Mouse (Mus musculus): ENCODE results near the gene Lrig2.
A peak's percentile ranks its signal among the peaks of the same experiment; 100 is the strongest.

The Lrig2 gene

GRCm38 (mm10) chr3:104510771-104511429, 818 bp downstream of the Lrig2 start:
- peak; percentile 44 for DNase-seq (ENCODE audit: low read depth)

GRCm38 (mm10) chr3:104501648-104502047, 10.1 kb downstream of the Lrig2 start:
- DNase-seq (ENCODE audit: low read depth), result no peak

GRCm38 (mm10) chr3:104500881-104501280, 10.8 kb downstream of the Lrig2 start:
- no peak for DNase-seq (ENCODE audit: low read depth)

GRCm38 (mm10) chr3:104496176-104496575, 15.5 kb downstream of the Lrig2 start:
- no peak for DNase-seq (ENCODE audit: low read depth)

GRCm38 (mm10) chr3:104480946-104481719, 30.6 kb downstream of the Lrig2 start:
- DNase-seq (ENCODE audit: low read depth), result no peak

GRCm38 (mm10) chr3:104478056-104478455, 33.7 kb downstream of the Lrig2 start:
- no peak for DNase-seq (ENCODE audit: low read depth)

- DNase-seq (ENCODE audit: low read depth), result no peak
Measured at GRCm38 (mm10) chr3:104469421-104469820, 42.3 kb downstream of the Lrig2 start.

GRCm38 (mm10) chr3:104461226-104461625, 50.5 kb downstream of the Lrig2 start:
- peak; percentile 47 for DNase-seq (ENCODE audit: low read depth)

- no peak for DNase-seq (ENCODE audit: low read depth)
Measured at GRCm38 (mm10) chr3:104458588-104458987, 53.1 kb downstream of the Lrig2 start.

- no peak for DNase-seq (ENCODE audit: low read depth)
Measured at GRCm38 (mm10) chr3:104455506-104456275, 56.0 kb downstream of the Lrig2 start.

GRCm38 (mm10) chr3:104447240-104447639, 64.5 kb downstream of the Lrig2 start:
- no peak for DNase-seq (ENCODE audit: low read depth)

GRCm38 (mm10) chr3:104446689-104447088, 65.0 kb downstream of the Lrig2 start:
- no peak for DNase-seq (ENCODE audit: low read depth)

- DNase-seq (ENCODE audit: low read depth), result no peak
Measured at GRCm38 (mm10) chr3:104445576-104445975, 66.1 kb downstream of the Lrig2 start.

- no peak for DNase-seq (ENCODE audit: low read depth)
Measured at GRCm38 (mm10) chr3:104444946-104445460, 66.7 kb downstream of the Lrig2 start.

- DNase-seq (ENCODE audit: low read depth), result no peak
Measured at GRCm38 (mm10) chr3:104444082-104444481, 67.6 kb downstream of the Lrig2 start.

- no peak for DNase-seq (ENCODE audit: low read depth)
Measured at GRCm38 (mm10) chr3:104442357-104442756, 69.4 kb downstream of the Lrig2 start.

- peak; percentile 91 for DNase-seq (ENCODE audit: low read depth)
Measured at GRCm38 (mm10) chr3:104441870-104442283, 69.8 kb downstream of the Lrig2 start.

- DNase-seq (ENCODE audit: low read depth), result no peak
Measured at GRCm38 (mm10) chr3:104441435-104441834, 70.3 kb downstream of the Lrig2 start.

GRCm38 (mm10) chr3:104438777-104439176, 72.9 kb downstream of the Lrig2 start:
- no peak for DNase-seq (ENCODE audit: low read depth)

GRCm38 (mm10) chr3:104437576-104437975, 74.1 kb downstream of the Lrig2 start:
- no peak for DNase-seq (ENCODE audit: low read depth)

GRCm38 (mm10) chr3:104435947-104436346, 75.8 kb downstream of the Lrig2 start:
- DNase-seq (ENCODE audit: low read depth), result no peak

GRCm38 (mm10) chr3:104434246-104434696, 77.4 kb downstream of the Lrig2 start:
- DNase-seq (ENCODE audit: low read depth), result peak; percentile 16

Data from naive thymus-derived CD4-positive, alpha-beta T cell, adult 2 months (primary cell).